Mouse (Mus musculus) ovary, postnatal 10 days (tissue): ENCODE data around the gene Fbxw4.

Experiments
- DNase-seq: peaks from one replicate; pipeline ENCODE4 v3.0.0; 2022; ENCODE audit warnings: low spot score

The Fbxw4 gene

DNA sequence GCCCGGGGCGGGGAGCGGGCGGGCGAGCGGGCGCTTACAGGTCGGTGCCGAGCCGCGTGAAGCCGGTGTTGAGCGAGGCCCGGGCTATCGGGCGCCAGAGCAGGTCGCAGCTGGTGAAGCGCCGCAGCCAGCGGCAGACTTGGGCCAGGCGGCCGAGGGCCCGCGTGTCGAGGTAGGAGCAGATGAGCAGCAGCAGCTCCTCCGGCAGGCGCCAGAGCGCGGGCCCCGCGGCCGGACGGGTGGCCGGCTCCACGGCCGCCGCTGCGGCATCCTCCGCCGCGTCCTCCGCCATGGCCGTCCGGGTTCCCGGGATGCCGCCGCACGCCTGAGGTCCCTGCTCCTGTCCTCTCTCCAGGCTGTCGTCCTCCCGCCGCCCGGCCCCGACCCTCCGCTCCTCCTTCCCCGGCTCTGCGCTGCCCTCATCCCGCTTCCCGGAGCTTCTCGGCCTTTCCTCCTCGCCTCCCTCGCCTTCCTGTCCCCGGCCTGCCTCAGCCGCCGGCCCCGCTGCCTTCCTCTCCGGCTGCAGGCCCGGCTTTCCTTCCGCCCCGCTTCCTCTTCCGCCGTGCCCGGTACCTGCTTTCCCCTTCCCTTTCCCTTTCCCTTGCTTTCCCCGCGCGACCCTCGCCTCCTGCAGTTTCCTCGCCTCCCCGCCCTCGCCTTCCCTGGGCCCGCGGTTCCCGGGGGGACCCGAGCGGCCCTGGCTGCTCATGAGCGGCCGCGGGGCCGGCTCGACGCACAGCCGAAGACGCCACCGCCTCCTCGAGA lies at the start of gene Fbxw4:
Gene Fbxw4, minus strand, starts transcription at position 575 of the 765 bp plus-strand sequence.
- DNase-seq: peak; percentile 56

GRCm38 (mm10) chr19:45708704-45709103 lies 48.6 kb upstream of the Fbxw4 start:
- DNase-seq: no peak

GRCm38 (mm10) chr19:45696281-45696600 lies 36.1 kb upstream of the Fbxw4 start:
- no peak for DNase-seq

DNA sequence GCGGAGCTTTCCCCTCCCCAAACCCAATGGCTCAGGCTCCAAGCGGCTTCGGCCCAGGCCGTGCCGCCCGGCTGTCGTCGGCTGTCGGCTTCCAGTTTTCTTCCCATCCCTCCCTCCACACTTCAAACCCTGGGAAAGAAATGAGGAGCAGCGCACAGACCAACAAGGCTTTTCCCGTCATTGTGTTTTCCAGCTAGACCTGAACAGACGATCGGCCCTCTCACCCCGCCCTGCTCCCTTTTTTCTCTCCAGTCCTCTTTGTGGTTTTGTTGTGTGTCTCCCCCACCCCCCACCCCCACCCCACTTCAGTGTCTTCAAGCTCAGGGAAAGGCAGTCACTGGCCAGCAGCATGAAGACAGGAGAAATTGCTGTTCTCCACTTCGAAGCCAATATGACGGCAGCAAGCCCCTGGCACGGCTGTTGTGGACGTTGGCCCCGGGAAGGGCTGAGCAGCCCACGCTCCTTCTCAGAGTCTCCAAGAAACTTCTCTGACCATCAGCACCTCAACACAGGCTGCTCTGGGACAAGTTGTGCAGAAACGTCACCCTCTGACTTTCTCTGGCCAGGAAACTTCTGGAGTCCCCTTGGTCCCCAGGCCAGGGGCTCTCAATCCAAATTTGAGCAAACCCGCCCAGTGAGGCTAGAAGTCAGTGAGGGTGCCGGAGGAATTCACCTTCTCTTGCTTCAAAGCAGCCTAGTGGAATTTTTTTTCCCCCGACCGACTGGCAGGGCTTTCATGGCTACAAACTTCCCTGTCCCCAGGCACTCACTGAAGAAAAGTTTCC lies 35.6 kb upstream of the Fbxw4 start:
- no peak for DNase-seq

GRCm38 (mm10) chr19:45694056-45694455 lies 33.9 kb upstream of the Fbxw4 start:
- DNase-seq: no peak

- DNase-seq: no peak
These were observed 32.1 kb upstream of the Fbxw4 start for GRCm38 (mm10) chr19:45692211-45692610.

DNA sequence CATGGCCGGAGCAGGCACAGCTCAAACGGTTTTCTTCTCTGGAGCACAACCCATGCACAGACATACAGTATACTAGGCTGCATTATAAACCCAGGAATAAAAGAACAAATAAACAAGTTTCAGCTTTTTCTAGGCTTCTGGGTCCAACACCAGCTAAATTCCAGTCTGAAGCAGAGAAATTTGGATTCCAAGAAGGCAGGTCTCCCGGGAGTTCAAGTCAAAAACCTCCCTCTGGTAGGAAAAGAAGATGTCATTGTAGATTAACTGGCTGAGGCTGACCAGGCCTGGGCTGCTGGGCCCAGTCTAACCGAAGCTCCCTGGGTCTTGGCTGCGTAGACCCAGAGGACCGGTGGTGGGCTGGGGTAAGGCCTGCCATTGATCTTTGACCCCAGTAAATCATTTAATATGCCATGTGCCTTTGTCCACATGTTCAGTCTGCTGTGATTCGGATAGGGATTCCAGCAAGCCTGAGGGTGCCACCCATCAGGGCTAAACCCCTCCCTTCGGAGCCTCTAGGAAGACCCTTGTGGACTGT lies 31.0 kb upstream of the Fbxw4 start:
- DNase-seq: no peak

DNA sequence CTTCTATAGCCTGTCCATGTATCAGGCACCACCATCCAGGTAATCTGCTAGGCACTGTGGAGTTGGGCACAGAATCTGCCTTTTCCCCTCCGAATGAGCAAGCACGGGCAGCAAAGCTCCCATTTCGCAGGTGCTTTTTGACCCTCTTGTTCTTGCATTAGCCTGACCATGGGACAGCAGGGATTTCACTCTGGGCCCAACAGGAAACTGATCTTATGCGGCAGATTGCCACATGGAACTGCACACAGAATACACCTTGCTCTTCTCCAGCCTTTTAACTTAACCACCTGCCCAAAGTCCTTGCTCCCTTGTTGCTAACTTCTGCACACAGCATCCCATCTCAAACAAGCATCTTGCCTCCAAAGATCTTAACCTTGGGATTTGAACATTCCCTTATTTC lies 26.9 kb upstream of the Fbxw4 start:
- DNase-seq: no peak

DNA sequence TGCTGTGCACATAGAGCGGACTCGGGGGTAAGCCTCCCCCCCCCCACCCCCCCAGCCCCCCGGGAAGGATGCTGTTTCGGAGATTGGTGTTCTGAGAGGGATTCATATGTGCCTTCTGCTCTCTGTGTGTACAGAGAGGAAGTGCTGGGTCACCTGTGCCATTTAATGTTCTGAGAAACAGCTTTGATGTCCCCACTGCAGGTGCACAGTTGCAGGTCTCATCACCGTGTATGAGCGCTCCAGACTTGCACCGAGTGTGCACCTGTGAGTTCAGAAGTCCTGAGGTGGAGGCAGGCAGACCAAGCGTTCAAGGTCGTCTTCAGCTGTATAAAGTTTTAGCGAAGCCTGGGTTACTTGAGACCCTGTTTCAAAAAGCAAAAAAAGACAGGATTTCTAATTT lies 23.6 kb upstream of the Fbxw4 start:
- DNase-seq: no peak

- no peak for DNase-seq
These were observed 20.5 kb upstream of the Fbxw4 start for GRCm38 (mm10) chr19:45680495-45681130.

GRCm38 (mm10) chr19:45676723-45677269 lies 16.7 kb upstream of the Fbxw4 start:
- DNase-seq: no peak

GRCm38 (mm10) chr19:45675720-45676581 lies 15.8 kb upstream of the Fbxw4 start:
- DNase-seq: no peak

GRCm38 (mm10) chr19:45675196-45675595 lies 15.1 kb upstream of the Fbxw4 start:
- DNase-seq: no peak

GRCm38 (mm10) chr19:45672971-45673370 lies 12.9 kb upstream of the Fbxw4 start:
- no peak for DNase-seq

DNA sequence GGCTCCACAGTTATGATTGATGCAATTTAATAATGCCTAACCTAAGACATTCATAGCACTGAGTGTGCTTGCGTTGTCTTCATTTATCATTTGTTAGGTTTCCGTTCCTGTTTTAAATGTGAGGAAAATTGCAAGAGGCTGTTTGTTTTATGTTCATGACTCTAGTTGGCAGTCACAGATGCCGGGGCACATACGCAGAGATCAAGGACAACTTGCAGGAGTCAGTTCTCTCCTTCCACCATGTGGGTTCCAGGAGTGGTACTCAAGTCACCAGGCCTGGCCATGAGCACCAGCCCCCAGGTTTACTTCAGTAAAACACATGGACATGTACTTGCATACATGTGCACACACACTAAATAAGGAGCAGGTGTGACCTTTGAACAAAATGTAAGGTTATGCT lies 8.9 kb upstream of the Fbxw4 start:
- DNase-seq: no peak

DNA sequence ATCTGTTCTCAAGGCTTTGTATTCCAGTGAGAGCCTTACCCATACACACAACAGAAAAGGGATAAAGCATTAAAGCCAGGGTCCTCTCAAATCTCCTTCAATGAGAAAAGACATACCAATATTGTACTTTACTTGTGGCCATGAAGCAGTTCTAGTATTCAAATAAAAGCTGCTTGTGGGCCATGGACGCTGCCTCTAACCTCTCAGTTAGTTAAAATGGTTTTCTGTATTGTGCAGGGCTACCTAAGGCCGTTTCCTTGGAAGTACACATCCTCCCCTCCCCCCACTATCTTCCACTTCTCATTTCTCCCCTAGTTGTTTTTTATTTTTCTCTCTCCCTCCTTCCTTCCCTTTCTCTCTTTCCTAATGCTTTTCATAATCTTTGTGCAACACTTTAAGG lies 3.7 kb upstream of the Fbxw4 start:
- no peak for DNase-seq

GRCm38 (mm10) chr19:45660503-45660790 lies 335 bp upstream of the Fbxw4 start:
- no peak for DNase-seq

DNA sequence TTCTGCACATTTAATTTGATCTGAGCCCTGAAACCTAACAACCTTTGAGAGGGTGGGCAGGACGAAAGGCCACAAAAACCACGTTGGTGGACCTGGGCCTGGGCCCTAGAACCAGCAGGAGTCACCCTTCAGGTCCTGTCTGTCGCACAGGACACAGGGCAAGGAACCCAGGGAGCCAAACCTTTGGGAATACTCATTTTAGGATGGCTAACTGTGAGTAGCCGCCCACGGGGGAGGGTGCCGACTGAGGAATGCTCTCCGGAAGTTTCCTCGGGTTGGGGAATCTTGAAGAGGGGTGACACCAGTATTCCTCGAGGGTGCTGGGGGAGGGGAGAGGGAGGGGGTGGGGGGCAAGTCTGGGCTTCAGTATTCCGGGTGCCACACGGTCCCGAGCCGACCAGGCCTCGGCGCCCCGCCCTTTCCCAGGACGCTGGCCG lies 793 bp downstream of the Fbxw4 start:
- no peak for DNase-seq

GRCm38 (mm10) chr19:45658556-45659268 lies 1.4 kb downstream of the Fbxw4 start:
- DNase-seq: no peak

DNA sequence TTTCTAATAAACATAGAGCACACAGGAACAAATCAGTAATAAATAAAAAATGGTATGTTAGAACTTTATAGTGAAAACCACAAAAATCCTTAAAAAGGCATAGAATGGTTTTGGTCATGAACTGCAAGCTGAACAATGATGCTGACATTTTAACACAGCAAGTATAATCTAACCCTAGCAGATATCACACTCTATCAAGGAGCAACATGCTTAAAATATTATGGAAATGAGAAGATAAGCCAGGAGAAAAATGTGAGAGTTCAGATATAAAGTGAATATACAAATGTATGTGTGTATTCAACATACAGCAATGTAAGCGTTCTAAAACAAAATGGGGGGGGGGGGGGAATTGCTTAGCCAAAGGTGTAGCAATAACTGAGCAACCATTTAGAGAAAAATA lies 2.3 kb downstream of the Fbxw4 start:
- no peak for DNase-seq
